Mouse (Mus musculus) ES-Bruce4 (cell line): ENCODE results near the gene Mcoln2. TPM values are rescaled to one million over a fixed set of nuclear protein-coding genes. Genes with fewer than 3 reads are reported as not detected.
"Not testable (repeated sequence)": the region's sequence is repeated elsewhere in the genome, so short reads cannot be mapped to it uniquely, and the experiment has no call there.

Experiments
- H3K27ac ChIP-seq: 2 replicates; pipeline ENCODE4 v1.5.1; 2012; ENCODE audit warnings: low read length, inconsistent platforms; ENCODE audit not compliant: insufficient read depth
- H3K27me3 ChIP-seq: 2 replicates; pipeline ENCODE4 v1.6.1; 2012; ENCODE audit warnings: mild to moderate bottlenecking, low read length, inconsistent platforms; ENCODE audit not compliant: control insufficient read depth, poor library complexity, insufficient read depth, severe bottlenecking
- H3K36me3 ChIP-seq: 2 replicates; pipeline ENCODE4 v1.6.1; 2012; ENCODE audit warnings: inconsistent platforms, mild to moderate bottlenecking, low read length, moderate library complexity; ENCODE audit not compliant: control insufficient read depth, poor library complexity, insufficient read depth, severe bottlenecking
- H3K4me1 ChIP-seq: one replicate; pipeline ENCODE4 v1.8.1; 2011; ENCODE audit warnings: low read length; ENCODE audit not compliant: control insufficient read depth, insufficient read depth
- H3K4me3 ChIP-seq: 2 replicates; pipeline ENCODE4 v1.5.1; 2011; ENCODE audit warnings: low read depth, mild to moderate bottlenecking, low read length
- H3K9ac ChIP-seq: 2 replicates; pipeline ENCODE4 v1.6.1; 2012; ENCODE audit warnings: low read depth, mild to moderate bottlenecking, inconsistent platforms; ENCODE audit not compliant: poor library complexity, severe bottlenecking
- H3K9me3 ChIP-seq: replicated peaks from 2 replicates; pipeline ENCODE4 v1.6.1; 2012; ENCODE audit warnings: mild to moderate bottlenecking, low read length, inconsistent platforms; ENCODE audit not compliant: control insufficient read depth, poor library complexity, insufficient read depth, severe bottlenecking
- CTCF ChIP-seq: IDR thresholded peaks from one replicate; pipeline ENCODE4 v1.8.1; 2011; ENCODE audit warnings: low read depth, low read length
- EP300 ChIP-seq: IDR thresholded peaks from 2 replicates; pipeline ENCODE4 v1.6.1; 2011; ENCODE audit warnings: low read depth, low read length; ENCODE audit not compliant: insufficient read depth
- POLR2A ChIP-seq: IDR thresholded peaks from one replicate; pipeline ENCODE4 v1.8.1; 2011; ENCODE audit warnings: low read length; ENCODE audit not compliant: insufficient read depth
- polyA plus RNA-seq: library from polyadenylated mRNA; stranded (reverse); fragments of >200 nt; gene quantifications from 2 replicates; pipeline ENCODE4 v1.2.4, GENCODE M21; 2011; ENCODE audit warnings: low read depth; ENCODE audit not compliant: missing spikeins, insufficient read depth, insufficient read length

The Mcoln2 gene
- polyA plus RNA-seq, 1 experiment: not detected

DNA sequence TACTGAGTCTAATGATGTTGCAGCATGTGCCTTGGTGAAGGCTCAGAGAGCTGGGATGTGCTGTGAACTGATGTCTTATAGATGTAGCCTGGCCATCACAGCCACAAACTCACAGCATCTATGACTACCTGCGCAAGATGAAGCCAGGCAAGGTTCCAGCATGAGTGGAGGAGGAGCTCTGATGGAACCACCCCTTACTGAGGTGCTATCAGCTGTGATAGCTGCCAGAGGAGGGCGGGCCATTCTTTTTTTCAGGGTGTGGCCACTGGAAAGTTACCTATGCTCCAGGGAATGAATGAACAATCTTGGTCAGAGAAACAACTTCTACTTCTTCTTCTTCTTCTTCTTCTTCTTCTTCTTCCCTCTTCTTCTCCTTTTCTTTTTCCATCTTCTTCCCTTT is 57.0 kb downstream of the Mcoln2 start:
- H3K27me3 ChIP-seq: no peaks in the 10 kb centered on the region
- H3K4me3 ChIP-seq: no peak overlapping the region
- H3K9ac ChIP-seq: no peak overlapping the region
- H3K4me1 ChIP-seq: no peaks in the 10 kb centered on the region
- no peak overlapping the region for H3K27ac ChIP-seq
- no peaks in the 10 kb centered on the region for H3K9me3 ChIP-seq
- TF ChIP-seq EP300 (no peak), POLR2A (no peak), CTCF (no peak)
- no peaks in the 10 kb centered on the region for H3K36me3 ChIP-seq

DNA sequence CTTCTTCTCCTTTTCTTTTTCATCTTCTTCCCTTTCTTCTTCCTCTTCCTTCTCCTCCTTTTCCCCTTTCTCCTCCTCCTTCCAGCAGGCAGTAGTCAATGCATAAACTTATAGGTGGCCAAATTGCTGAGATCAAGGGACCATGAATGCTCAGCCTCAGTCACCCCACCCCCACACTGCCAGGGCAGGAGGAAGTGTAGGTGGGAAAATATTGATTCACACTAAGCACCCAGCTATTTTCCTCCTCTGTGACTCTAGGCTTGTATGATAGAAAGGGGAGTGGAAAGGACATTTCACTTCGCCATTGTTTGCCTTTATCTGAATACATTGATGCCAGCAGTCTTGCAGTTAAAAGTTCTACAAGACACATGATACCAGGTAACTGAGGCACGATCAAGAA is 57.8 kb downstream of the Mcoln2 start:
- H3K27ac ChIP-seq: no peak overlapping the region

DNA sequence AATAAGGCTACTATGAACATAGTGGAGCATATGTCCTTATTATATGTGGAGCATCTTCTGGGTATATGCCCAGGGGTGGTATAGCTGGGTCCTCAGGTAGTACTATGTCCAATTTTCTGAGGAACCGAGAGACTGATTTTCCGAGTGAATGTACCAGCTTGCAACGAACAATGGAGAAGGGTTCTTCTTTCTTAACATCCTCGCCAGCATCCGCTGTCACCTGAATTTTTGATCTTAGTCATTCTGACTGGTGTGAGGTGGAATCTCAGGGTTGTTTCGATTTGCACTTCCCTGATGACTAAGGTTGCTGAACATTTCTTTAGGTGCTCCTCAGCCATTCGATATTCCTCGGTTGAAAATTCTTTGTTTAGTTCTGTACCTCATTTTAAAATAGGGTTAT is 60.1 kb downstream of the Mcoln2 start:
- H3K27ac ChIP-seq, H3K9me3 ChIP-seq, H3K4me3 ChIP-seq, H3K27me3 ChIP-seq, H3K36me3 ChIP-seq, H3K9ac ChIP-seq, H3K4me1 ChIP-seq: not testable (repeated sequence)

More for the DNA sequence above, 57.8 kb downstream of the Mcoln2 start:
- Histone ChIP-seq H3K9me3 (no peaks in the 10 kb centered on the region), H3K9ac (no peak overlapping the region), H3K4me1 (no peaks in the 10 kb centered on the region), H3K36me3 (no peaks in the 10 kb centered on the region), H3K27me3 (no peaks in the 10 kb centered on the region), H3K4me3 (no peak overlapping the region)
- no peak for TF ChIP-seq CTCF
- no peak for TF ChIP-seq EP300
- TF ChIP-seq POLR2A: no peak

DNA sequence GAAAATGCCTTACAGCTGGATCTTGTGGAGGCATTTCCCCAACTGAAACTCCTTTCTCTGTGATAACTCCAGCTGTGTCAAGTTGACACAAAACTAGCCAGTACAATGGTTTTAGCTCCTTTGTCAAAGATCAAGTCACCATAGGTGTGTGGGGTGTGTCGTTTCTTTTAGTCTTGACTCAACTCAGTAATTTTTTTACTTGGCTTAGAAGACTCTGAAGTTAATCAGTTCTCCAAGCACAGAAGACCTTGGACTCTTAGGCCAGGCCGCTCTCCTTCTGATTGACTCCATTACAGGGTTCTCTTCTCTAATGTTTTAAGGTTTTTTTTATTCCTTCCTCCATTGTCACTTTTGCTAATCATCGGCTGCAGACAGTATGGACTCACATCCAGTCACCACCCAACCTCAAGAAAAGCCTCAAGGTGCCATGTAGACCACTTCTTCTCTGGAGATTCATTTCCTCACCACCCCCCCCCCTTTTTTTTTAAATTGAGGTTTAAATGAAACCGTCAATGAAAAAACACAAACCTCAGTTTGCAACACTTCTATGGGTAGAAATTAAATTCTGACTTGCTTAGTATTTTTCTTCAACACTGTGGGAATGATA is 61.6 kb downstream of the Mcoln2 start:
- H3K27me3 ChIP-seq: no peaks in the 10 kb centered on the region
- H3K4me1 ChIP-seq: no peaks in the 10 kb centered on the region
- no peak overlapping the region for H3K9ac ChIP-seq
- no peaks in the 10 kb centered on the region for H3K36me3 ChIP-seq
- no peak overlapping the region for H3K27ac ChIP-seq
- H3K9me3 ChIP-seq: no peaks in the 10 kb centered on the region
- no peak for TF ChIP-seq POLR2A
- TF ChIP-seq CTCF: no peak
- no peak for TF ChIP-seq EP300
- no peak overlapping the region for H3K4me3 ChIP-seq

DNA sequence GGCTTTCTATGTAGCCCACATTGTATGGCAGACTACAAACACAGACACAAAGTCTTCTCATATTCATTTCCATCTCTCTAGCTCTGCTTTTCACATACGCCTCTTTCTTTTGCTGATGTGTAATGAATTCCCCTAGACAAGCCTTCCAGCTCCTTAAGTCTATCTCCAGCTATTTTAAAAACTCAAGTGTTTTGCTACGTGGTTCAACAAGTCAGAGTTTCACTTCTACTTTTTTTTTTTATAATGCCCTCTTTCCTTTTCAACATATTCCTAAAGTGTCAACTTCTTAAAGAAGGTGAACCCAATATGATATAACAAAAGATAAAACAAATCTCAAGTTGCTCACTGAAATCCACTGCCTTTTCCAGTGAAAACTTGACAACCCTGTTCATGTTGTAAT is 62.3 kb downstream of the Mcoln2 start:
- no peak for TF ChIP-seq POLR2A
- no peak for TF ChIP-seq EP300
- TF ChIP-seq CTCF: no peak

DNA sequence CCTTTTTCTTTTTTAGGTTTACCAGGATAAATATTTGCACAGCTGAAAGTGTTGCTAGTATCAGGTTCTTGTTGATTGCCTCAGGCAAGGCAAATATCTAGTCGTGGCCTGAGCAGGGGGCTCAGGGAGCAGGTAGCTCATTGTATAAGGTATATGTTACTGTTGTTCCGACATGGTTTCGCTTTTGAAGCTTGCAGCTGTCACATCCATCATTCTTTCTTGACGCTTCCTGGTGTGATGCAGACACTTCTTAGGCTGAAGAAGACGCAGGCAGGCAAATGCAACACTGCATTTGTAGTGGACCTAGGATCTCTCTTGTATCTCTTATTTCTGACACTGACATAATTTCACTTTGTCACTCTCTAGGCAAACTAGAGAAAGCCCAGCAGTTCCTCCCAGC is 63.7 kb downstream of the Mcoln2 start:
- TF ChIP-seq EP300: no peak
- no peak for TF ChIP-seq POLR2A
- no peak for TF ChIP-seq CTCF
- Histone ChIP-seq H3K27me3 (no peaks in the 10 kb centered on the region), H3K27ac (no peak overlapping the region), H3K4me1 (no peaks in the 10 kb centered on the region), H3K4me3 (no peak overlapping the region), H3K9me3 (no peaks in the 10 kb centered on the region), H3K9ac (no peak overlapping the region), H3K36me3 (no peaks in the 10 kb centered on the region)

More for the DNA sequence above, 62.3 kb downstream of the Mcoln2 start:
- H3K4me1 ChIP-seq: no peaks in the 10 kb centered on the region
- no peaks in the 10 kb centered on the region for H3K36me3 ChIP-seq
- H3K9ac ChIP-seq: no peak overlapping the region
- no peak overlapping the region for H3K4me3 ChIP-seq
- no peaks in the 10 kb centered on the region for H3K9me3 ChIP-seq
- no peak overlapping the region for H3K27ac ChIP-seq
- no peaks in the 10 kb centered on the region for H3K27me3 ChIP-seq
